Mouse (Mus musculus) kidney, adult 10 weeks (tissue): ENCODE results near the gene Lrrc10b. TPM values are rescaled to one million over a fixed set of nuclear protein-coding genes. Genes with fewer than 3 reads are reported as not detected.

Experiments used
- polyA plus RNA-seq: library from polyadenylated mRNA; stranded (reverse); fragments of 350-450 nt; fragmentation: Illumina TruSeq; extraction: RNeasy Lipid Tissue Mini Kit (QIAGEN cat#74804); gene quantifications from one replicate; pipeline ENCODE4 v1.2.3, GENCODE M21; 2014; ENCODE audit warnings: low read depth, low replicate concordance

Gene Lrrc10b
- not detected for polyA plus RNA-seq

GRCm38 (mm10) chr19:10456752-10457483 is at the start of gene Lrrc10b:
TSS of gene Lrrc10b (minus strand) at chr19:10457473.

DNA sequence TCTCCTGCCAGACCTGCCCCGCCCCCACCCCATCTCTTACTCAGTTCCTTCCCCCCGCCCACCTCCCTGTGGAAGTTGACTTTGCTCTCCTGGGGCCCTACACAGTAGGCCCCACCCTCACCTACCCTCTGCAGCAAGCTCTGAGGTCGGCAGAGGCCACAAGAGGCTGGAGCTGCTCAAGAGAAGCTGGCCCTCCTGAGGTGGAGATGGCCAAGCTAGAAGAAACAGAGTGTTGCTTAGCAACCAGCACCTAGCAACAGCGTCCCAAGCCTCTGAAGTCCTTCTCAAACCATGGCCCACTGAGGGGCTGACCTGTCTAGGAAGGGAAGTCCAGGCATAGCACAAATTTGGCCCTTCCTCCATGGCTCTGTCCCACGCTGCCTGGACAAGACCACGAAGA is 25.4 kb upstream of the Lrrc10b start, which contains the start of gene Ppp1r32:
TSS of gene Ppp1r32 (minus strand) at position 226 of the 400 bp plus-strand sequence.

Other genes starting within 250 kb of the Lrrc10b start
- gene Myrf, start 216.7 kb downstream of the Lrrc10b start, polyA plus RNA-seq = 1.8 TPM
- not detected for gene Dagla, start 152.6 kb downstream of the Lrrc10b start, polyA plus RNA-seq
- gene Syt7, start 68.4 kb downstream of the Lrrc10b start, polyA plus RNA-seq = 0.65 TPM
- gene Ppp1r32, start 25.5 kb upstream of the Lrrc10b start, polyA plus RNA-seq = not detected
- gene Cpsf7, start 67.8 kb upstream of the Lrrc10b start, polyA plus RNA-seq = 35.0 TPM
- 72.4 TPM for gene Sdhaf2, start 68.7 kb upstream of the Lrrc10b start, polyA plus RNA-seq
- 5.5 TPM for gene Tmem216, start 98.8 kb upstream of the Lrrc10b start, polyA plus RNA-seq
- gene Cyb561a3, start 119.7 kb upstream of the Lrrc10b start, polyA plus RNA-seq = 3.2 TPM
- gene Tmem138, start 119.9 kb upstream of the Lrrc10b start, polyA plus RNA-seq = 5.4 TPM
- 62.9 TPM for gene Ddb1, start 147.9 kb upstream of the Lrrc10b start, polyA plus RNA-seq
- gene Tkfc, start 148.2 kb upstream of the Lrrc10b start, polyA plus RNA-seq = 21.8 TPM
- 0.93 TPM for gene Vwce, start 176.7 kb upstream of the Lrrc10b start, polyA plus RNA-seq
- not detected for gene Pga5, start 220.6 kb upstream of the Lrrc10b start, polyA plus RNA-seq
- 2.6 TPM for gene Vps37c, start 231.3 kb upstream of the Lrrc10b start, polyA plus RNA-seq